Mouse (Mus musculus) cerebellum, adult 2 months (tissue): ENCODE measurements around the gene Amot.

Experiments used
- CTCF ChIP-seq: fragments of 200-500 bp; IDR thresholded peaks from 2 replicates; pipeline ENCODE4 v1.5.1; 2011; ENCODE audit warnings: low read depth, mild to moderate bottlenecking, control low read depth, low read length, moderate library complexity, borderline replicate concordance; ENCODE audit not compliant: insufficient read depth
- POLR2A ChIP-seq: fragments of 200-500 bp; IDR thresholded peaks from 2 replicates; pipeline ENCODE4 v1.6.1; 2011; ENCODE audit warnings: low read length, control low read depth, borderline replicate concordance; ENCODE audit not compliant: insufficient read depth

DNA sequence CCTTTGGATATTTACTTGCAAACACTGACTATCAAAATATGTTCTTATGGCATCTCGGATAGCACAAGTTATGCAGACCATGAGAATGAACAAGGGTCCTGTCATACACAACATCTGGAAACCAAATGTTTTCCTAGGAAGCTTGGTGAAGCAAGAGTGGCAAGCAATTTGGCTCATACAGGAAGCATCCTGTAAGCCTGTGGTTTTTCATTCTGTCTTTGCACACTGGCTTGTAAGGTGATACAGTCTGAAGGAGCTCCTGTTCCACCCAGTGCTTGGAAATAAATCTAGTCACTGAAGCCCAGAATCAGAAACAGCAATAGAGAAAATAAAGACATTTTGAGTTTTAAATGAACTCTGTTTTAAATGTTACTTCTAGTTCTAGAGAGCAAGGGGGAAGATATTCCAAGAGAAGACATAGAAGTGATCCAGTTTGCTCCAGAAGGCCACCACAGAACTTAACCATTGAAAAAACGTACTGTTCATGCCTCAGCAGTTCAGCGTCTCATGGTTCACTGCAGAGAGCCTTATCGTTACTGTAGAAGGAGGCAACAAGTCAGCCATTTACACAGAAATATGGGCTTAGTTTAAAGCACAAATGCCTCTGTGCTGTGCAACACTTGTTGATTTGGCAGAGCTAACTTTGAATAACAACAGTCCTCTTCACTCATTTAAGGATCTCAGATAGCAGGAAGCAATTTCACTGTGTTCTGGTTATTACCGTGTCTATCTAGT is 74.0 kb downstream of the Amot start:
- no peak for TF ChIP-seq CTCF
- no peak for TF ChIP-seq POLR2A
